Mouse (Mus musculus): ENCODE results near the gene Cacna2d1. TPM values are rescaled to one million over a fixed set of nuclear protein-coding genes. Genes with fewer than 3 reads are reported as not detected.

Gene Cacna2d1
- polyA plus RNA-seq, 2 experiments from 2014 or later = not detected

- ATAC-seq = no peak
Measured at GRCm38 (mm10) chr5:16166117-16166867, 231.8 kb downstream of the Cacna2d1 start.

- no peak for ATAC-seq
Measured at GRCm38 (mm10) chr5:16166868-16167267, 232.4 kb downstream of the Cacna2d1 start.

- no peak for ATAC-seq
Measured at GRCm38 (mm10) chr5:16181041-16181440, 246.6 kb downstream of the Cacna2d1 start.

- no peak for ATAC-seq
Measured at GRCm38 (mm10) chr5:16184064-16184463, 249.6 kb downstream of the Cacna2d1 start.

GRCm38 (mm10) chr5:16187931-16188330 is 253.4 kb downstream of the Cacna2d1 start:
- no peak for ATAC-seq

GRCm38 (mm10) chr5:16189878-16190277 is 255.4 kb downstream of the Cacna2d1 start:
- ATAC-seq = no peak

GRCm38 (mm10) chr5:16191165-16191564 is 256.7 kb downstream of the Cacna2d1 start:
- no peak for ATAC-seq

- no peak for ATAC-seq
Measured at GRCm38 (mm10) chr5:16199816-16200215, 265.3 kb downstream of the Cacna2d1 start.

- no peak for ATAC-seq
Measured at GRCm38 (mm10) chr5:16221960-16222359, 287.5 kb downstream of the Cacna2d1 start.

- ATAC-seq = no peak
Measured at GRCm38 (mm10) chr5:16225359-16225758, 290.9 kb downstream of the Cacna2d1 start.

- ATAC-seq = no peak
Measured at GRCm38 (mm10) chr5:16229384-16229783, 294.9 kb downstream of the Cacna2d1 start.

- no peak for ATAC-seq
Measured at GRCm38 (mm10) chr5:16231477-16231876, 297.0 kb downstream of the Cacna2d1 start.

- no peak for ATAC-seq
Measured at GRCm38 (mm10) chr5:16234891-16235290, 300.4 kb downstream of the Cacna2d1 start.

GRCm38 (mm10) chr5:16235864-16236263 is 301.4 kb downstream of the Cacna2d1 start:
- no peak for ATAC-seq

GRCm38 (mm10) chr5:16236608-16237007 is 302.1 kb downstream of the Cacna2d1 start:
- no peak for ATAC-seq

GRCm38 (mm10) chr5:16237972-16238371 is 303.5 kb downstream of the Cacna2d1 start:
- ATAC-seq = no peak

GRCm38 (mm10) chr5:16240255-16240654 is 305.8 kb downstream of the Cacna2d1 start:
- no peak for ATAC-seq

- no peak for ATAC-seq
Measured at GRCm38 (mm10) chr5:16243599-16243998, 309.1 kb downstream of the Cacna2d1 start.

- no peak for ATAC-seq
Measured at GRCm38 (mm10) chr5:16252738-16253513, 318.4 kb downstream of the Cacna2d1 start.

GRCm38 (mm10) chr5:16253768-16254167 is 319.3 kb downstream of the Cacna2d1 start:
- ATAC-seq = no peak

GRCm38 (mm10) chr5:16265385-16265784 is 330.9 kb downstream of the Cacna2d1 start:
- no peak for ATAC-seq

GRCm38 (mm10) chr5:16277058-16277457 is 342.6 kb downstream of the Cacna2d1 start:
- no peak for ATAC-seq

GRCm38 (mm10) chr5:16281229-16281628 is 346.7 kb downstream of the Cacna2d1 start:
- ATAC-seq = no peak

- peak; percentile 29 for ATAC-seq
Measured at GRCm38 (mm10) chr5:16293223-16293622, 358.7 kb downstream of the Cacna2d1 start.
